8 mouse cellular contexts compared by ENCODE assay signal in the genomic region with DNA sequence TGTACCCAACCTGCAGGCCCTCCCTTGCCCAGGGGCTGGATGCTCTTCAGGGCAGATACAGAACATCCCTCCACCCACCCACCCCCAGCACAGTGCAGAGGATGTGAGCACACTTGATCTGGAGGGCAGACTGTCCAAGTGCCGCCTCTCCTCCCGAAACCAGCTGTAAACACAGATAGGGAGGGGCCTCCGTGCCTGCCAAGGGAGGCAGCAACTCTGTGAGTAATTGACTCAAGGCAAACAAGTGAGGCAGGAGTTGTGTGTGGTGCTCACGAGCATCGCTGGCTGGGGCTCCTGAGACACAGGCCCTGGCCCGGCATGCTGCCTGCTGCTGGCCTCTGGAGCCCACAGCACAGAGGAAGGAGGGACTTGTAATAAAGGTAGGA. TPM values are rescaled to one million over a fixed set of nuclear protein-coding genes. Genes with fewer than 3 reads are reported as not detected.
A peak's percentile ranks its signal among the peaks of the same experiment; 100 is the strongest.
DNase-seq lines count a peak whose midpoint lies in the region; ATAC-seq and TF ChIP-seq lines count a peak whose summit lies in the region.

No protein-coding gene starts in this region.

- intact Hi-C loops in heart, postnatal 10 days (cut with DNase I), result no loop called here

- TF ChIP-seq CTCF in lung, adult 2 months (IDR thresholded peaks at IDR 0.05; ENCODE audit: insufficient read depth, low read length), result no peak

- peak overlapping the region; percentile 45 for H3K4me3 ChIP-seq in lung, adult 2 months (replicated peaks; ENCODE audit: extremely low read depth, low read depth, low read length)

- peaks cover 59% of the 10 kb centered on the region for H3K4me1 ChIP-seq in lung, adult 2 months (ENCODE audit: control insufficient read depth, insufficient read depth, low read length)

- peak; percentile 77; the same call in 1 of the 2 replicates for TF ChIP-seq POLR2A in lung, adult 2 months (IDR thresholded peaks at IDR 0.05; ENCODE audit: borderline replicate concordance, extremely low read depth, low read depth, low read length)

- 10% methylated on average over 6 of the region's 6 CpGs for WGBS in lung, adult 2 months

- peak; percentile 71 for DNase-seq in ovary, postnatal 36 days (ENCODE audit: low spot score)
- DNase-seq in ovary, postnatal 14 days (ENCODE audit: low spot score), result no peak
- peak; percentile 72 to 78 for DNase-seq in heart, postnatal 10 days
- peak; percentile 67 to 75 for DNase-seq in kidney, postnatal 36 days
- peak; percentile 75 for DNase-seq in lung, adult 2 months
- DNase-seq in right cerebral cortex, postnatal 4 days, result peak; percentile 29
- no peak for DNase-seq in cerebellum, postnatal 14 days

- peak; percentile 72 for ATAC-seq in erythroblast, adult 5-6 weeks (replicated peaks; ENCODE audit: low FRiP score, poor library complexity, severe bottlenecking)

RNA-seq across cellular contexts. Expression of gene Gpr146, which starts 12.2 kb away (rescaled TPM):
- 27.3 and 37.2 TPM in 2 replicates for total RNA-seq in erythroblast, adult 5-6 weeks (2015; ENCODE audit: low replicate concordance)
- total RNA-seq in erythroblast, adult 5-6 weeks (2017; ENCODE audit: low replicate concordance), result 49.4 and 58.3 TPM in 2 replicates
- total RNA-seq in heart, postnatal 10 days (2021), result 10 to 100 TPM; 33.7 to 37.2 TPM
- 75.7 and 93.4 TPM in 2 replicates for polyA plus RNA-seq in lung, adult 2 months (2012; rRNA removed)

RNA-seq across cellular contexts. Expression of gene C130050O18Rik, which starts 15.4 kb away (rescaled TPM):
- 1.9 and 2.1 TPM in 2 replicates for total RNA-seq in erythroblast, adult 5-6 weeks (2015; ENCODE audit: low replicate concordance)
- 2.9 and 4.3 TPM in 2 replicates for total RNA-seq in erythroblast, adult 5-6 weeks (2017; ENCODE audit: low replicate concordance)
- under 1 TPM; 0.74 to 0.93 TPM for total RNA-seq in heart, postnatal 10 days (2021)
- polyA plus RNA-seq in lung, adult 2 months (2012; rRNA removed), result 7.2 and 9.0 TPM in 2 replicates

RNA-seq across cellular contexts. Expression of gene Gper1, which starts 33.3 kb away (rescaled TPM):
- total RNA-seq in erythroblast, adult 5-6 weeks (2015; ENCODE audit: low replicate concordance), result not detected in 2 replicates
- total RNA-seq in erythroblast, adult 5-6 weeks (2017; ENCODE audit: low replicate concordance), result not detected in 2 replicates
- total RNA-seq in heart, postnatal 10 days (2021), result 1 to 10 TPM; 2.5 to 2.6 TPM
- 2.7 and 3.3 TPM in 2 replicates for polyA plus RNA-seq in lung, adult 2 months (2012; rRNA removed)

RNA-seq across cellular contexts. Expression of gene Cyp2w1, which starts 37.3 kb away (rescaled TPM):
- total RNA-seq in erythroblast, adult 5-6 weeks (2015; ENCODE audit: low replicate concordance), result not detected in 2 replicates
- not detected in 2 replicates for total RNA-seq in erythroblast, adult 5-6 weeks (2017; ENCODE audit: low replicate concordance)
- total RNA-seq in heart, postnatal 10 days (2021), result not detected
- polyA plus RNA-seq in lung, adult 2 months (2012; rRNA removed), result 0.33 TPM in 1 of 2 replicates, not detected in the other

RNA-seq across cellular contexts. Expression of gene Cox19, which starts 38.5 kb away (rescaled TPM):
- 4.2 and 6.5 TPM in 2 replicates for total RNA-seq in erythroblast, adult 5-6 weeks (2015; ENCODE audit: low replicate concordance)
- 7.7 and 8.8 TPM in 2 replicates for total RNA-seq in erythroblast, adult 5-6 weeks (2017; ENCODE audit: low replicate concordance)
- 10 to 100 TPM; 88.8 to 96.4 TPM for total RNA-seq in heart, postnatal 10 days (2021)
- 51.7 and 61.9 TPM in 2 replicates for polyA plus RNA-seq in lung, adult 2 months (2012; rRNA removed)

Comparison
In these comparisons a context has a peak if more than half of its experiments do, and no peak if none do; other contexts are left out.
1. DNase-seq: peak in ovary, postnatal 36 days (single experiment), heart, postnatal 10 days (2 of 2), kidney, postnatal 36 days (2 of 2), lung, adult 2 months (single experiment) and right cerebral cortex, postnatal 4 days (single experiment); none in ovary, postnatal 14 days (single experiment) and cerebellum, postnatal 14 days (0 of 2).